Mouse (Mus musculus): ENCODE results near the gene Lipo4.
"Not testable (repeated sequence)": the region's sequence is repeated elsewhere in the genome, so short reads cannot be mapped to it uniquely, and the experiment has no call there.

Gene Lipo4

DNA sequence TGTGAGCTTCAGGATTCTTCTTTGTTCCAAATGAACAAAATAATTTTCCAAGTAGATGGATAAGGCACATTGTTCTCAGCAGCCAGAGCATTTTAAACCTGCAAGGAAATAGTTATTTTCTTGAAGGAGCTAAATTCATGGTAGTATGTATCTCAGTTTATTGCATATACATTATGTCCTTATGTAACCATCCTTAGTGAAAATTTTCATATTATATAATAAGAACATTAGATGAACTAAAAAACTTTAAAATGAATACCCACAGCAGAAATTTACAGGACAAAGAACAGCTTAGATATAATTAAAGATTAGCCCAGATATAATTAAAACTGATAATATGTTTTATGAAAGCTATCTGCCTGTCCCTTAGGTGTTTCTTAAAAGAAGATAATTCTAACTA lies at the start of gene Lipo4:
Gene Lipo4 (minus strand): TSS at position 101 of the 400 bp plus-strand sequence.
- no peak for DNase-seq (ENCODE audit: low read depth, low spot score)

GRCm38 (mm10) chr19:33456426-33456825 lies 61.2 kb downstream of the Lipo4 start:
- DNase-seq (ENCODE audit: low read depth, low spot score): not testable (repeated sequence)

DNA sequence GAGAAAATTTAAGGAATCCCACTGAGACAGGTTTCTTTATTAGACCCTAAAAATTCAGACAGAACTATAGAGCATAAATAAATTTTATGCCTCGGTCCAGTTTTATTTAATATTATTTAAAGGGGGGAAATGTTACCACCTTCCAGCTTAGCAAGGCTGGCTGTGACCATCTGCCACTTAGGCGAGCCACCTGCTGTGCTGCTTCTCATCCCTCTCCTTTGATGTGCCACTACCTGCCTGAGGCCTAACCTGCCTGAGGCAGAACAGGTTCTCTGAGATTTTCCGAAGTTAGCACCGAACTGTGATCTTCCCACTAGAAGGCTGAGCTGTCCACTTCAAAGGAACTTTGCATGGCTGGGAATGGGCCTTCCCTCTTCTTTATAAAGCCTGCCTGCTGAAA lies 63.9 kb downstream of the Lipo4 start:
- no peak for DNase-seq (ENCODE audit: low read depth, low spot score)

Data from embryo, embryonic 11.5 days (tissue).